Mouse (Mus musculus) hindbrain, embryonic 16.5 days (tissue): ENCODE measurements at regions not wholly inside any gene's neighbourhood (a gene's known extent, or its start where the extent isn't known, plus 50 kb on each side); places are given as distances from the start of the nearest gene placed in this dataset.

Experiments
- ATAC-seq: fragments of 200-750 bp; cut with Nextera tagmentation; 2 replicates; pipeline ENCODE4 v1.8.0; 2017; ENCODE audit warnings: moderate TSS enrichment, moderate library complexity
- H3K27ac ChIP-seq: fragments of 300-500 bp; sonication (generic); 2 replicates; pipeline ENCODE4 v1.5.1; 2014; ENCODE audit warnings: low read depth, mild to moderate bottlenecking, control low read depth, low read length, moderate library complexity
- H3K27me3 ChIP-seq: fragments of 300-500 bp; sonication (generic); replicated peaks from 2 replicates; pipeline ENCODE4 v1.6.1; 2014; ENCODE audit warnings: low read length; ENCODE audit not compliant: control insufficient read depth, insufficient read depth
- H3K36me3 ChIP-seq: fragments of 300-500 bp; sonication (generic); 2 replicates; pipeline ENCODE4 v1.6.1; 2014; ENCODE audit warnings: mild to moderate bottlenecking, low read length, moderate library complexity, mixed read lengths; ENCODE audit not compliant: control insufficient read depth, insufficient read depth
- H3K4me1 ChIP-seq: fragments of 300-500 bp; sonication (generic); 2 replicates; pipeline ENCODE4 v1.6.1; 2014; ENCODE audit warnings: low read depth, low read length; ENCODE audit not compliant: control insufficient read depth, insufficient read depth
- H3K4me2 ChIP-seq: fragments of 300-500 bp; sonication (generic); 2 replicates; pipeline ENCODE4 v1.6.1; 2014; ENCODE audit warnings: mild to moderate bottlenecking, low read length, control low read depth, moderate library complexity
- H3K4me3 ChIP-seq: fragments of 300-500 bp; sonication (generic); 2 replicates; pipeline ENCODE4 v1.5.1; 2014; ENCODE audit warnings: mild to moderate bottlenecking, low read length, control low read depth, moderate library complexity
- H3K9ac ChIP-seq: fragments of 300-500 bp; sonication (generic); 2 replicates; pipeline ENCODE4 v1.6.1; 2014; ENCODE audit warnings: low read depth, mild to moderate bottlenecking, control low read depth, low read length, moderate library complexity
- H3K9me3 ChIP-seq: fragments of 300-500 bp; sonication (generic); 2 replicates; pipeline ENCODE4 v1.6.1; 2014; ENCODE audit warnings: mild to moderate bottlenecking, low read length, moderate library complexity; ENCODE audit not compliant: control insufficient read depth
- WGBS: fragments of 180-500 bp; shearing (Covaris S2); extraction: QIAGEN DNeasy Blood & Tissue Kit; methylation state at CpG from one replicate; pipeline ENCODE4 v1.1.7; 2014; 5-methylcytosine and 5-hydroxymethylcytosine counted together

DNA sequence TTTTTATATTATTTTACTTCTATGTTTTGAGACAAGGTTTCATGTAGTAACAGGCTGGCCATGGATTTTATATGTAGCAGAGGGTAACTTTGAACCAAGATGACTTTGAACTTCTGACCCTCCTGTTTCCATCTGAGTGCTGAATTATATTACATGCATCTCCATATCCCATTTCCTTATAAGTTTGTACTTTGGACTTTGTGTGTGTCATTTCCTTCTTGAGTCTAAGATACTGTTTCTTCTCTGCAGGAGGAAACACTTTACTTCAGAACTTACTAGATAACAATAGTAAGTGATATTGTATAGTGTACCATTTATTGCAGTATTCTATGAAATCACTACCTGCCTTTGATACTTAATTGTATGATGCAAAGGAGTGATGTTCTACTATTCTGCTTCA lies 486.9 kb downstream of the Gm37988 start:
- no peaks in the 10 kb centered on the region for H3K4me1 ChIP-seq
- no peaks in the 10 kb centered on the region for H3K27me3 ChIP-seq
- no peak for ATAC-seq
- H3K9me3 ChIP-seq = no peaks in the 10 kb centered on the region
- no peak overlapping the region for H3K9ac ChIP-seq
- H3K36me3 ChIP-seq = no peaks in the 10 kb centered on the region
- no peak overlapping the region for H3K4me3 ChIP-seq
- no peak overlapping the region for H3K4me2 ChIP-seq
- H3K27ac ChIP-seq = no peak overlapping the region

GRCm38 (mm10) chr1:5297627-5298026 lies 489.9 kb downstream of the Gm37988 start:
- Histone ChIP-seq H3K9ac (no peak overlapping the region), H3K36me3 (no peaks in the 10 kb centered on the region), H3K4me2 (no peak overlapping the region), H3K27ac (no peak overlapping the region), H3K4me1 (no peaks in the 10 kb centered on the region), H3K4me3 (no peak overlapping the region), H3K9me3 (no peaks in the 10 kb centered on the region), H3K27me3 (no peaks in the 10 kb centered on the region)
- WGBS = 93% methylated on average over 1 of the region's 1 CpGs
- ATAC-seq = no peak

DNA sequence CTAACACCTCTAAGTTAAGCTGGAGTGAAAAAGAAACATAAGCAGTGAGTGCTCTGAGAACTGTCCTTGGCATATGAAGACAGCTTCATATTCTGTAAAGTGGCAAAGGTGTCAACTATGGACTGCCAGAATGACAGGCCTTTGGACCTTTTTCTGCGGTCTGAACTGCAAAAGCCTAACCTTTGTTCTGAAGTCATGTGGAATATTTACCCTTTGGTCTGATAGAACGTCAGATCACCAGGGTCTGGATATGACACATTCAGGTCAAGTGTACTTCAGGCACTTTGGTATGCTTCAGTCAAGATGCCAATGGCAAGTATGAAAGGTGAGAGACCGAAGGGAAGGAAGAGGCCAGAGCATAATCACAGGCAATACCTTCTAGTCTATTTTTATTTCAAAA lies 504.0 kb downstream of the Gm37988 start:
- Histone ChIP-seq H3K4me1 (no peaks in the 10 kb centered on the region), H3K36me3 (no peaks in the 10 kb centered on the region), H3K9me3 (0 out of 2 replicates have a peak, but pooled peaks cover 4% of the 10 kb centered on the region), H3K4me3 (no peak overlapping the region), H3K27me3 (no peaks in the 10 kb centered on the region), H3K4me2 (no peak overlapping the region), H3K27ac (no peak overlapping the region), H3K9ac (no peak overlapping the region)
- ATAC-seq = no peak
- 82% methylated on average over 3 of the region's 3 CpGs for WGBS

GRCm38 (mm10) chr1:5315839-5316238 lies 508.1 kb downstream of the Gm37988 start:
- no peak overlapping the region for H3K9ac ChIP-seq
- no peak overlapping the region for H3K4me2 ChIP-seq
- 86% methylated on average over 2 of the region's 2 CpGs for WGBS
- no peaks in the 10 kb centered on the region for H3K4me1 ChIP-seq
- H3K9me3 ChIP-seq = no peaks in the 10 kb centered on the region
- ATAC-seq = no peak
- no peaks in the 10 kb centered on the region for H3K36me3 ChIP-seq
- no peaks in the 10 kb centered on the region for H3K27me3 ChIP-seq
- H3K27ac ChIP-seq = no peak overlapping the region
- no peak overlapping the region for H3K4me3 ChIP-seq

GRCm38 (mm10) chr1:5317088-5317487 lies 509.4 kb downstream of the Gm37988 start:
- Histone ChIP-seq H3K4me2 (no peak overlapping the region), H3K9ac (no peak overlapping the region), H3K36me3 (no peaks in the 10 kb centered on the region), H3K4me3 (no peak overlapping the region), H3K27ac (no peak overlapping the region), H3K27me3 (no peaks in the 10 kb centered on the region), H3K9me3 (no peaks in the 10 kb centered on the region), H3K4me1 (no peaks in the 10 kb centered on the region)
- no peak for ATAC-seq
- 94% methylated on average over 1 of the region's 1 CpGs for WGBS

DNA sequence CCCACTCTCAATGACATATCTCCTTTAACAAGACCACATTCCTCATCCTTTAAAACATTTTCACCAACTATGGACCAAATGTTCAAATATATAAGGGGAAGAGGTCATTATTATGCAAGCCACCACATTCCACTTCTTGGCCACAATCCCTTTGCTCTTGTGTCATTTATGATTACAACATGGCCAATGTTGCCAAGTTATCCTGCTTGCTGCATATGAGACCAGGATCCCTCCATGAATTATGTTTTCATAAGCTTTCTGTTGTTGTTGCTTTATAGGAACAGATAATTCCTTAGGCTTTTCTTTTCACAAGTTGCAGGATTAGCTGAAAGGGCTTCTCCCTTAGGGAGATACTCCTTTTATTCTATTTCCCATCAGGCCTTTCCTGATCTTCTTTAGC lies 518.6 kb downstream of the Gm37988 start:
- Histone ChIP-seq H3K9me3 (peaks cover 3% of the 10 kb centered on the region), H3K27me3 (no peaks in the 10 kb centered on the region), H3K4me1 (no peaks in the 10 kb centered on the region), H3K4me3 (no peak overlapping the region), H3K36me3 (no peaks in the 10 kb centered on the region), H3K4me2 (no peak overlapping the region), H3K27ac (no peak overlapping the region), H3K9ac (no peak overlapping the region)
- no peak for ATAC-seq
